Mouse (Mus musculus) MEL (cell line): ENCODE data around the gene Ifnar2. TPM values are rescaled to one million over a fixed set of nuclear protein-coding genes. Genes with fewer than 3 reads are reported as not detected.

Source experiments
- DNase-seq: peaks from one replicate; pipeline ENCODE4 v3.0.0; 2011; ENCODE audit warnings: low read depth, low spot score
- H3K27ac ChIP-seq: 2 replicates; pipeline ENCODE4 v1.5.1; 2012; ENCODE audit warnings: low read depth, mild to moderate bottlenecking, control low read depth, low read length, moderate library complexity; ENCODE audit not compliant: control insufficient read depth
- H3K27me3 ChIP-seq, 2 experiments: fragments of 150-350 bp in 1 of 2; sonication (generic) in 1 of 2; 2 replicates each; pipeline ENCODE4 v1.6.1; 2012; ENCODE audit warnings: low read length in 2 of 2, mild to moderate bottlenecking in 2 of 2, improper control_type of control experiment in 1 of 2, moderate library complexity in 1 of 2; ENCODE audit not compliant: insufficient read depth in 2 of 2, control insufficient read depth in 1 of 2
- H3K36me3 ChIP-seq, 2 experiments: 2 replicates each; pipeline ENCODE4 v1.6.1; 2012 to 2014; ENCODE audit warnings: low read length in 2 of 2, improper control_type of control experiment in 1 of 2, inconsistent platforms in 1 of 2, mild to moderate bottlenecking in 1 of 2; ENCODE audit not compliant: insufficient read depth in 2 of 2, control insufficient read depth in 1 of 2
- H3K4me1 ChIP-seq, 2 experiments: fragments of 150-350 bp in 1 of 2; sonication (generic) in 1 of 2; 2 replicates each; pipeline ENCODE4 v1.6.1; 2012; ENCODE audit warnings: low read length in 2 of 2, improper control_type of control experiment in 1 of 2, mild to moderate bottlenecking in 1 of 2; ENCODE audit not compliant: insufficient read depth in 2 of 2, control insufficient read depth in 1 of 2
- H3K4me3 ChIP-seq, 2 experiments: fragments of 150-350 bp in 1 of 2; sonication (generic) in 1 of 2; 2 replicates each; pipeline ENCODE4 v1.5.1; 2012; ENCODE audit warnings: low read depth in 2 of 2, low read length in 2 of 2, mild to moderate bottlenecking in 2 of 2, moderate library complexity in 2 of 2, control low read depth in 1 of 2, improper control_type of control experiment in 1 of 2; ENCODE audit not compliant: control insufficient read depth in 1 of 2, insufficient read depth in 1 of 2
- H3K79me2 ChIP-seq: 2 replicates; pipeline ENCODE4 v1.6.1; 2012; ENCODE audit warnings: mild to moderate bottlenecking, low read length, moderate library complexity; ENCODE audit not compliant: control insufficient read depth, poor library complexity, insufficient read depth
- H3K9ac ChIP-seq: 2 replicates; pipeline ENCODE4 v1.6.1; 2012; ENCODE audit warnings: low read depth, mild to moderate bottlenecking, control low read depth, low read length, moderate library complexity; ENCODE audit not compliant: control insufficient read depth, poor library complexity, severe bottlenecking
- H3K9me3 ChIP-seq: fragments of 150-350 bp; sonication (generic); replicated peaks from 2 replicates; pipeline ENCODE4 v1.6.1; 2012; ENCODE audit warnings: mild to moderate bottlenecking, low read length, improper control_type of control experiment, moderate library complexity; ENCODE audit not compliant: insufficient read depth
- CHD1 ChIP-seq: IDR thresholded peaks from 2 replicates; pipeline ENCODE4 v1.6.1; 2012; ENCODE audit warnings: low read depth, mild to moderate bottlenecking, inconsistent platforms, low read length, improper control_type of control experiment
- E2F4 ChIP-seq: IDR thresholded peaks from 2 replicates; pipeline ENCODE4 v1.6.1; 2011; ENCODE audit warnings: low read depth, low read length, improper control_type of control experiment, borderline replicate concordance
- ELF1 ChIP-seq: IDR thresholded peaks from 2 replicates; pipeline ENCODE4 v1.6.1; 2014; ENCODE audit warnings: low read depth, mild to moderate bottlenecking, inconsistent platforms, low read length, improper control_type of control experiment, moderate library complexity
- ETS1 ChIP-seq: IDR thresholded peaks from 2 replicates; pipeline ENCODE4 v1.6.1; 2012; ENCODE audit warnings: low read depth, mild to moderate bottlenecking, inconsistent platforms, low read length, improper control_type of control experiment, moderate library complexity
- MAZ ChIP-seq: IDR thresholded peaks from 2 replicates; pipeline ENCODE4 v1.6.1; 2012; ENCODE audit warnings: low read depth, mild to moderate bottlenecking, inconsistent platforms, low read length, improper control_type of control experiment
- MEF2A ChIP-seq: IDR thresholded peaks from 2 replicates; pipeline ENCODE4 v1.6.1; 2014; ENCODE audit warnings: low read depth, mild to moderate bottlenecking, inconsistent platforms, low read length, improper control_type of control experiment; ENCODE audit not compliant: poor library complexity, insufficient replicate concordance, severe bottlenecking; ENCODE audit errors: extremely low read depth
- MXI1 ChIP-seq: IDR thresholded peaks from 2 replicates; pipeline ENCODE4 v1.6.1; 2011; ENCODE audit warnings: mild to moderate bottlenecking, low read depth, low read length, improper control_type of control experiment
- MYB ChIP-seq: IDR thresholded peaks from 2 replicates; pipeline ENCODE4 v1.6.1; 2011; ENCODE audit warnings: mild to moderate bottlenecking, low read depth, low read length, improper control_type of control experiment
- POLR2A ChIP-seq, 2 experiments: IDR thresholded peaks; 2 replicates each; pipeline ENCODE4 v1.6.1; 2011 to 2012; ENCODE audit warnings: low read length in 2 of 2, mild to moderate bottlenecking in 2 of 2, control low read depth in 1 of 2, improper control_type of control experiment in 1 of 2, low read depth in 1 of 2, moderate library complexity in 1 of 2; ENCODE audit not compliant: control insufficient read depth in 1 of 2, insufficient read depth in 1 of 2, poor library complexity in 1 of 2
- POLR2AphosphoS2 ChIP-seq: IDR thresholded peaks from 2 replicates; pipeline ENCODE4 v1.6.1; 2011; ENCODE audit warnings: low read length, improper control_type of control experiment
- POLR2AphosphoS5 ChIP-seq: IDR thresholded peaks from 2 replicates; pipeline ENCODE4 v1.6.1; 2012; ENCODE audit warnings: low read depth, borderline replicate concordance, mild to moderate bottlenecking, inconsistent platforms, low read length, moderate library complexity, mixed read lengths
- RAD21 ChIP-seq: IDR thresholded peaks from 2 replicates; pipeline ENCODE4 v1.6.1; 2011; ENCODE audit warnings: mild to moderate bottlenecking, low read depth, low read length, improper control_type of control experiment
- polyA plus RNA-seq, 2 experiments: library from polyadenylated mRNA; stranded (reverse) in 1 of 2; unstranded in 1 of 2; fragments of >175 nt in 1 of 2; fragments of >200 nt in 1 of 2; gene quantifications; 2 replicates each; pipeline versions ENCODE4 v1.2.1 to v1.2.4; 2012; ENCODE audit warnings: low replicate concordance in 2 of 2, low read depth in 1 of 2; ENCODE audit not compliant: insufficient read length in 2 of 2, insufficient read depth in 1 of 2, missing spikeins in 1 of 2
- total RNA-seq: library from RNA; depleted of rRNA; stranded (reverse); fragments of 300-350 nt; gene quantifications from 2 replicates; pipeline ENCODE4 v1.2.3, GENCODE M21; 2012

Gene Ifnar2
- total and polyA plus RNA-seq, 3 experiments, result 21.8 to 38.3 TPM; not detected in 1

- H3K4me3 ChIP-seq, result no peak overlapping the region
- peaks cover 0 to 26% of the 10 kb centered on the region in 2 experiments; a peak in 3 of 4 replicates for H3K36me3 ChIP-seq
- no peak for DNase-seq
- H3K27ac ChIP-seq, result peak overlapping the region; percentile 31; the same call in 1 of the 2 replicates
- no peak overlapping the region for H3K9ac ChIP-seq
- no peaks in the 10 kb centered on the region for H3K27me3 ChIP-seq
- H3K4me1 ChIP-seq, result peaks cover 16 to 19% of the 10 kb centered on the region in 2 experiments
- H3K9me3 ChIP-seq, result no peaks in the 10 kb centered on the region
- no peaks in the 10 kb centered on the region for H3K79me2 ChIP-seq
- TF ChIP-seq MEF2A, result no peak
- TF ChIP-seq ETS1, result no peak
- TF ChIP-seq MXI1, result no peak
Observed at GRCm38 (mm10) chr16:91398944-91399343, 26.4 kb downstream of the Ifnar2 start.

- H3K9me3 ChIP-seq, result no peaks in the 10 kb centered on the region
- no peak overlapping the region for H3K4me3 ChIP-seq
Observed at GRCm38 (mm10) chr16:91401569-91402165, 29.1 kb downstream of the Ifnar2 start.

DNA sequence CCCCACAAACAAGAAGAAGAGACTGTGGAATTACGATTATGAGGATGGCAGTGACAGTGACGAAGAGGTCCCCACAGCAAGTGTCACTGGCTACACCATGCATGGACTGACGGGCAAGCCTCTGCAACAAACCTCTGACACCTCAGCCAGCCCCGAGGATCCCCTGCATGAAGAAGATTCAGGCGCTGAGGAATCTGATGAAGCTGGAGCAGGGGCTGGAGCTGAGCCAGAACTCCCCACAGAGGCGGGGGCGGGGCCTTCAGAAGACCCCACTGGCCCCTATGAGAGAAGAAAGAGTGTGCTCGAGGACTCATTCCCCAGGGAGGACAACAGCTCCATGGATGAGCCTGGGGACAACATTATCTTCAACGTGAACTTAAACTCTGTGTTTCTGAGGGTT lies 31.2 kb downstream of the Ifnar2 start:
- no peaks in the 10 kb centered on the region for H3K27me3 ChIP-seq
- H3K9ac ChIP-seq, result no peak overlapping the region
- peaks cover 0 to 13% of the 10 kb centered on the region in 2 experiments; a peak in 2 of 4 replicates for H3K36me3 ChIP-seq
- TF ChIP-seq MEF2A (no peak), MAZ (no peak), MYB (no peak), ELF1 (no peak), CHD1 (no peak), RAD21 (no peak)
- no peak for DNase-seq
- peaks cover 6 to 13% of the 10 kb centered on the region in 2 experiments; a peak in 2 of 4 replicates for H3K4me1 ChIP-seq
- H3K79me2 ChIP-seq, result peaks cover 4% of the 10 kb centered on the region; the same call in 1 of the 2 replicates
- no peak overlapping the region for H3K27ac ChIP-seq
- H3K4me3 ChIP-seq, result no peak overlapping the region
- H3K9me3 ChIP-seq, result no peaks in the 10 kb centered on the region

More at GRCm38 (mm10) chr16:91401569-91402165, 29.1 kb downstream of the Ifnar2 start:
- DNase-seq, result no peak
- no peaks in the 10 kb centered on the region for H3K27me3 ChIP-seq
- peaks cover 4% of the 10 kb centered on the region; the same call in 1 of the 2 replicates for H3K79me2 ChIP-seq
- TF ChIP-seq POLR2A (IDR thresholded peaks at IDR 0.05; ENCODE audit: control insufficient read depth in 1 of 2, insufficient read depth in 1 of 2, low read depth in 1 of 2, low read length in 2 of 2, poor library complexity in 1 of 2) (no peak), E2F4 (no peak), POLR2AphosphoS5 (no peak), MXI1 (no peak), POLR2AphosphoS2 (no peak), ETS1 (no peak)
- no peak overlapping the region for H3K27ac ChIP-seq
- no peak overlapping the region for H3K9ac ChIP-seq
- peaks cover 12 to 19% of the 10 kb centered on the region in 2 experiments for H3K4me1 ChIP-seq
- H3K36me3 ChIP-seq, result peaks cover 0 to 19% of the 10 kb centered on the region in 2 experiments; a peak in 2 of 4 replicates
